Mouse (Mus musculus): ENCODE measurements around the gene Gm14851. TPM values are rescaled to one million over a fixed set of nuclear protein-coding genes. Genes with fewer than 3 reads are reported as not detected.
"Not testable (repeated sequence)": the region's sequence is repeated elsewhere in the genome, so short reads cannot be mapped to it uniquely, and the experiment has no call there.

Gene Gm14851
- total RNA-seq (2012; rRNA removed): not detected in 2 replicates
- not detected in 2 replicates for total RNA-seq (2014; rRNA removed)
- not detected in 2 replicates for polyA plus RNA-seq (2012; ENCODE audit: insufficient read length, low read depth)

- H3K27ac ChIP-seq (ENCODE audit: insufficient read depth, low read depth); dilution Hi-C loops (cut with MboI; ENCODE audit: extremely low pct_ligation_motif_present, extremely low pct_unique_long_range_greater_than_20kb, low sequenced_read_pairs); H3K27me3 ChIP-seq (replicated peaks); H3K36me3 ChIP-seq (replicated peaks in 1 of 2; ENCODE audit: control insufficient read depth in 1 of 2, insufficient read depth in 1 of 2, low read length in 1 of 2); H3K79me2 ChIP-seq (replicated peaks; ENCODE audit: control insufficient read depth, extremely low read depth, insufficient read depth, poor library complexity, severe bottlenecking); H3K4me3 ChIP-seq (replicated peaks in 1 of 3; ENCODE audit: low read depth in 2 of 3, low read length in 2 of 3, poor library complexity in 1 of 3); H3K4me1 ChIP-seq (ENCODE audit: control insufficient read depth in 1 of 2, insufficient read depth in 2 of 2); H3K9me3 ChIP-seq (replicated peaks; ENCODE audit: low read length); H3K9ac ChIP-seq (ENCODE audit: insufficient read depth, low read depth); in situ Hi-C loops (cut with MboI; ENCODE audit: low pct_ligation_motif_present, low pct_unique_long_range_greater_than_20kb, low sequenced_read_pairs); H3K4me2 ChIP-seq (ENCODE audit: insufficient read depth, low read depth, poor library complexity, severe bottlenecking); DNase-seq (ENCODE audit: extremely low read depth): not testable (repeated sequence)
These were observed at the start of gene Gm14851 for GRCm38 (mm10) chr8:21095950-21096349. Gene Gm14851 (minus strand): TSS chr8:21096050.

- in situ Hi-C loops (cut with MboI; ENCODE audit: low pct_ligation_motif_present, low pct_unique_long_range_greater_than_20kb, low sequenced_read_pairs); dilution Hi-C loops (cut with MboI; ENCODE audit: extremely low pct_ligation_motif_present, extremely low pct_unique_long_range_greater_than_20kb, low sequenced_read_pairs): not testable (repeated sequence)
These were observed 38.5 kb upstream of the Gm14851 start, which contains the start of gene Defa30 for GRCm38 (mm10) chr8:21134342-21134741. Gene Defa30 (plus strand): TSS chr8:21134642.

GRCm38 (mm10) chr8:21093106-21093505 is 2.7 kb downstream of the Gm14851 start:
- H3K9ac ChIP-seq (ENCODE audit: insufficient read depth, low read depth): no peak overlapping the region
- no peaks in the 10 kb centered on the region for H3K9me3 ChIP-seq (replicated peaks; ENCODE audit: low read length)
- no peaks in the 10 kb centered on the region for H3K36me3 ChIP-seq (replicated peaks in 1 of 2; ENCODE audit: control insufficient read depth in 1 of 2, insufficient read depth in 1 of 2, low read length in 1 of 2)
- peak; percentile 50 for DNase-seq (ENCODE audit: extremely low read depth)
- dilution Hi-C loops (cut with MboI; ENCODE audit: extremely low pct_ligation_motif_present, extremely low pct_unique_long_range_greater_than_20kb, low sequenced_read_pairs) (no loop called here), in situ Hi-C loops (cut with MboI; ENCODE audit: low pct_ligation_motif_present, low pct_unique_long_range_greater_than_20kb, low sequenced_read_pairs) (no loop called here)
- no peaks in the 10 kb centered on the region for H3K4me1 ChIP-seq (ENCODE audit: control insufficient read depth in 1 of 2, insufficient read depth in 2 of 2)
- H3K27ac ChIP-seq (ENCODE audit: insufficient read depth, low read depth): no peak overlapping the region
- no peaks in the 10 kb centered on the region for H3K27me3 ChIP-seq (replicated peaks)
- H3K4me3 ChIP-seq (replicated peaks in 1 of 3; ENCODE audit: low read depth in 2 of 3, low read length in 2 of 3, poor library complexity in 1 of 3): no peak overlapping the region
- TF ChIP-seq SMC3 (IDR thresholded peaks at IDR 0.05; ENCODE audit: low read depth, low read length) (peak; percentile 26), ZKSCAN1 (IDR thresholded peaks at IDR 0.05; ENCODE audit: borderline replicate concordance, low read depth, low read length) (no peak), PAX5 (IDR thresholded peaks at IDR 0.05; ENCODE audit: low read length) (no peak), CTCF (conservative IDR thresholded peaks at IDR 0.05 in 1 of 2, IDR thresholded peaks at IDR 0.05 in 1 of 2; ENCODE audit: low read depth in 2 of 2, low read length in 2 of 2) (peak; percentile 52 to 69)
- no peaks in the 10 kb centered on the region for H3K79me2 ChIP-seq (replicated peaks; ENCODE audit: control insufficient read depth, extremely low read depth, insufficient read depth, poor library complexity, severe bottlenecking)
- no peak overlapping the region for H3K4me2 ChIP-seq (ENCODE audit: insufficient read depth, low read depth, poor library complexity, severe bottlenecking)

More at GRCm38 (mm10) chr8:21134342-21134741, 38.5 kb upstream of the Gm14851 start, which contains the start of gene Defa30:
- not testable (repeated sequence) for H3K4me2 ChIP-seq (ENCODE audit: insufficient read depth, low read depth, poor library complexity, severe bottlenecking); H3K27me3 ChIP-seq (replicated peaks); H3K36me3 ChIP-seq (replicated peaks in 1 of 2; ENCODE audit: control insufficient read depth in 1 of 2, insufficient read depth in 1 of 2, low read length in 1 of 2); H3K4me1 ChIP-seq (ENCODE audit: control insufficient read depth in 1 of 2, insufficient read depth in 2 of 2); H3K9ac ChIP-seq (ENCODE audit: insufficient read depth, low read depth); H3K9me3 ChIP-seq (replicated peaks; ENCODE audit: low read length); H3K79me2 ChIP-seq (replicated peaks; ENCODE audit: control insufficient read depth, extremely low read depth, insufficient read depth, poor library complexity, severe bottlenecking); DNase-seq (ENCODE audit: extremely low read depth); H3K4me3 ChIP-seq (replicated peaks in 1 of 3; ENCODE audit: low read depth in 2 of 3, low read length in 2 of 3, poor library complexity in 1 of 3); H3K27ac ChIP-seq (ENCODE audit: insufficient read depth, low read depth)

GRCm38 (mm10) chr8:21084142-21084541 is 11.7 kb downstream of the Gm14851 start, which contains the start of gene Defa25:
Gene Defa25 (plus strand): TSS chr8:21084442.
- DNase-seq (ENCODE audit: extremely low read depth); H3K9ac ChIP-seq (ENCODE audit: insufficient read depth, low read depth); H3K36me3 ChIP-seq (replicated peaks in 1 of 2; ENCODE audit: control insufficient read depth in 1 of 2, insufficient read depth in 1 of 2, low read length in 1 of 2); H3K4me2 ChIP-seq (ENCODE audit: insufficient read depth, low read depth, poor library complexity, severe bottlenecking); dilution Hi-C loops (cut with MboI; ENCODE audit: extremely low pct_ligation_motif_present, extremely low pct_unique_long_range_greater_than_20kb, low sequenced_read_pairs); H3K27ac ChIP-seq (ENCODE audit: insufficient read depth, low read depth); H3K4me3 ChIP-seq (replicated peaks in 1 of 3; ENCODE audit: low read depth in 2 of 3, low read length in 2 of 3, poor library complexity in 1 of 3); H3K4me1 ChIP-seq (ENCODE audit: control insufficient read depth in 1 of 2, insufficient read depth in 2 of 2); H3K9me3 ChIP-seq (replicated peaks; ENCODE audit: low read length); in situ Hi-C loops (cut with MboI; ENCODE audit: low pct_ligation_motif_present, low pct_unique_long_range_greater_than_20kb, low sequenced_read_pairs); H3K27me3 ChIP-seq (replicated peaks); H3K79me2 ChIP-seq (replicated peaks; ENCODE audit: control insufficient read depth, extremely low read depth, insufficient read depth, poor library complexity, severe bottlenecking): not testable (repeated sequence)

GRCm38 (mm10) chr8:21064738-21065137 is 31.1 kb downstream of the Gm14851 start, which contains the start of gene Defa35:
Gene Defa35 (plus strand): TSS chr8:21065038.
- H3K9ac ChIP-seq (ENCODE audit: insufficient read depth, low read depth); H3K27me3 ChIP-seq (replicated peaks); H3K79me2 ChIP-seq (replicated peaks; ENCODE audit: control insufficient read depth, extremely low read depth, insufficient read depth, poor library complexity, severe bottlenecking); H3K27ac ChIP-seq (ENCODE audit: insufficient read depth, low read depth); DNase-seq (ENCODE audit: extremely low read depth); H3K9me3 ChIP-seq (replicated peaks; ENCODE audit: low read length); in situ Hi-C loops (cut with MboI; ENCODE audit: low pct_ligation_motif_present, low pct_unique_long_range_greater_than_20kb, low sequenced_read_pairs); H3K4me3 ChIP-seq (replicated peaks in 1 of 3; ENCODE audit: low read depth in 2 of 3, low read length in 2 of 3, poor library complexity in 1 of 3); H3K4me1 ChIP-seq (ENCODE audit: control insufficient read depth in 1 of 2, insufficient read depth in 2 of 2); H3K36me3 ChIP-seq (replicated peaks in 1 of 2; ENCODE audit: control insufficient read depth in 1 of 2, insufficient read depth in 1 of 2, low read length in 1 of 2); dilution Hi-C loops (cut with MboI; ENCODE audit: extremely low pct_ligation_motif_present, extremely low pct_unique_long_range_greater_than_20kb, low sequenced_read_pairs); H3K4me2 ChIP-seq (ENCODE audit: insufficient read depth, low read depth, poor library complexity, severe bottlenecking): not testable (repeated sequence)

GRCm38 (mm10) chr8:21054747-21055146 is 41.1 kb downstream of the Gm14851 start, which contains the start of gene Defa23:
Gene Defa23 (plus strand): TSS chr8:21055047.
- H3K27me3 ChIP-seq (replicated peaks); H3K4me1 ChIP-seq (ENCODE audit: control insufficient read depth in 1 of 2, insufficient read depth in 2 of 2); dilution Hi-C loops (cut with MboI; ENCODE audit: extremely low pct_ligation_motif_present, extremely low pct_unique_long_range_greater_than_20kb, low sequenced_read_pairs); H3K9me3 ChIP-seq (replicated peaks; ENCODE audit: low read length); H3K36me3 ChIP-seq (replicated peaks in 1 of 2; ENCODE audit: control insufficient read depth in 1 of 2, insufficient read depth in 1 of 2, low read length in 1 of 2); DNase-seq (ENCODE audit: extremely low read depth); in situ Hi-C loops (cut with MboI; ENCODE audit: low pct_ligation_motif_present, low pct_unique_long_range_greater_than_20kb, low sequenced_read_pairs); H3K4me2 ChIP-seq (ENCODE audit: insufficient read depth, low read depth, poor library complexity, severe bottlenecking); H3K27ac ChIP-seq (ENCODE audit: insufficient read depth, low read depth); H3K4me3 ChIP-seq (replicated peaks in 1 of 3; ENCODE audit: low read depth in 2 of 3, low read length in 2 of 3, poor library complexity in 1 of 3); H3K79me2 ChIP-seq (replicated peaks; ENCODE audit: control insufficient read depth, extremely low read depth, insufficient read depth, poor library complexity, severe bottlenecking); H3K9ac ChIP-seq (ENCODE audit: insufficient read depth, low read depth): not testable (repeated sequence)
